Mouse (Mus musculus) bone marrow, adult 2 months (tissue): ENCODE measurements around the gene 1700001J03Rik.

Experiments used
- CTCF ChIP-seq: fragments of 200-500 bp; IDR thresholded peaks from 2 replicates; pipeline ENCODE4 v1.5.1; 2011; ENCODE audit warnings: low read length, control low read depth; ENCODE audit not compliant: control insufficient read depth, insufficient read depth
- POLR2A ChIP-seq: fragments of 200-500 bp; IDR thresholded peaks from 2 replicates; pipeline ENCODE4 v1.6.1; 2011; ENCODE audit warnings: low read depth, mild to moderate bottlenecking, control low read depth, low read length, borderline replicate concordance; ENCODE audit not compliant: control insufficient read depth

DNA sequence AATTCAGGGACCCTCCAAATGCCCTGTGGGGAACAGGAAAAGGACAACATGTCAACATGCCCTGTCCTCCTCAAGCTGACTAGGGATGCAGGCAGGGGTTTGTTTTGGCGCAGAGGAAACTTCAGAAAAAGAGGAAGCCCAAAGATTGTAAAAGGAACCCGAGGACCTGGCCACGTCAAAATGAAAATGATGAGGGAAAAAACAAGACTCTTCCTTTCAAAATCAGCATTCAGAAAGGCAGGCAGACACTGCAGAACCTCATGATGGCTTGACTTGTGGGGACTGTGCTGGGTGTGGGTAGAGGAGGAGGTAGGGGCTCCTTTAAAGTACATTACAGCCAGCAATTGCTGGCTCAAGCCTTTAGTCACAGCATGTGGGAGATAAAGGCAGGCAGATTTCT is 34.6 kb downstream of the 1700001J03Rik start:
- TF ChIP-seq POLR2A (no peak), CTCF (no peak)
